Mouse (Mus musculus) lung, postnatal 0 days (tissue): ENCODE measurements around the gene Cdh1.

Experiments
- CTCF ChIP-seq: IDR thresholded peaks from 2 replicates; pipeline ENCODE4 v1.5.1; 2016; ENCODE audit warnings: antibody characterized with exemption, mild to moderate bottlenecking
- EP300 ChIP-seq: IDR thresholded peaks from 2 replicates; pipeline ENCODE4 v1.6.1; 2016; ENCODE audit warnings: antibody characterized with exemption, mild to moderate bottlenecking, control low read depth

DNA sequence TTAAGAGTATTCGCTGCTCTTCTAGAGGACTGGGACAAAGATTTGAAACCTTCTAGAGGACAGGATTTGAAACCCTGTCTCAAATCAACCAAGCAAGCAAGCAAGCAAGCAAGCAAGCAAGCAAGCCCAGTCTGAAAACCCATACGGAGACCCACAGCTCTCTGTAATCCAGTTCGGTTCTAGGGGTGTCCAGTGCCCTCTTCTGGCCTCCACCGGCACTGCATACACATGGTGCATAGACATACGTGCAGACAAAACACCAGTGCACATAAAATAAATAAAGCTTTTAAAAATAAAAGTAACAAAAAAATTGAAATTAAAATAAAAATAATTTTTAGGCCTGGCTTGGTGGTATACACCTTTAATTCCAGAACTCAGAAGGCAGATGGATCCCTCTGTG, 49.1 kb upstream of the Cdh1 start:
- TF ChIP-seq EP300 (no peak), CTCF (0 out of 2 replicates have a peak, but pooled peaks have one; percentile 8)
